10 mouse cellular contexts compared by ENCODE assay signal in the genomic region with DNA sequence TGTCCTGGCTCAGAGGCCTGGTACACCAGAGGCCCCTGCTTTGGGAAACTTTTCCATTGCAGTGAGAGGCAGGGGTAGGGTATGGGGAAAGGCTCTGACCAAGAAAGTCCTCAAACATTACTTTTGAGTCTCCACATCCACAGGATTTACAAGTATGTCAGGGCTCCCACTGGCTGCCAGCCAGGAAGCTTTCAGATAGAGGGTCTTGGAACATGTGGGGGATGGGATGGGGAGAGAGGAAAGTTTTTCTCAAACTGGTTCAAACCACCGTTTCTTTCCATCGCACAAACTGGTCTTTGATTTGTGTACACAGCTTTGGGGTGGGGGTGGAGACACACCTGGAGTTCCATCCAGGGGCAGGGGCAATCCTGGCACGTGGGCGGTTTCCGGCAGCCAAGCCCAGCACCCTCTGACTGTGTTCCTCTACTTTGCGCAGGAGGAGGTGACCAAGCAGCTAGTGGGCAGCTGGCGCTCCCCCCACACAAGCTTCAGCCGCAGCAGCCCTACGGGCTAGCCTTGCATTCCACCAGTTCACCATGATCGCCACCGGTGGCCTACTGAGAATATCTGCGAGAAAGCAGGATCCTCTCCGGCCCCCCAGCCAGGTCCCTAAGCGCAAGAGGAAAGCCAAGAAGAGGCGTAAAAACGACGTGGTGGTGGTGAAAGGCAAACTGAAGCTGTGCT. TPM values are rescaled to one million over a fixed set of nuclear protein-coding genes. Genes with fewer than 3 reads are reported as not detected.
DNase-seq lines count a peak whose midpoint lies in the region; ATAC-seq and TF ChIP-seq lines count a peak whose summit lies in the region.
"Had no signal": no experiment of that assay in that cellular context is flagged by ENCODE, and none has a peak within 500 bp of the region (broad histone marks: within the 10 kb centered on the region; RNA-seq: fewer than 3 reads in every experiment).

No protein-coding gene starts in this region.

- H3K27ac ChIP-seq in embryonic facial prominence, embryonic 12.5 days, result no peak overlapping the region
- no peak overlapping the region for H3K27ac ChIP-seq in forebrain, postnatal 0 days (ENCODE audit: low read depth, low read length)
- H3K27ac ChIP-seq in midbrain, embryonic 13.5 days, result no peak overlapping the region

- WGBS in embryonic facial prominence, embryonic 12.5 days, result 11% methylated on average over 17 of the region's 17 CpGs
- WGBS in forebrain, postnatal 0 days, result 32% methylated on average over 17 of the region's 17 CpGs
- 21% methylated on average over 17 of the region's 17 CpGs for WGBS in midbrain, embryonic 13.5 days

- peak; percentile 11 for DNase-seq in kidney, postnatal 10 days
- DNase-seq in kidney, adult 8-10 months, result no peak
- DNase-seq in forebrain, postnatal 0 days, result no peak
- DNase-seq in thymus, postnatal 0 days (ENCODE audit: low spot score), result no peak
- no peak for DNase-seq in urinary bladder, postnatal 36 days (ENCODE audit: low spot score in 2 of 2)
- no peak for DNase-seq in ovary, postnatal 10 days (ENCODE audit: low spot score)

- TF ChIP-seq CTCF in forebrain, postnatal 0 days (IDR thresholded peaks at IDR 0.05; ENCODE audit: low read depth), result no peak

- H3K9me3 ChIP-seq in embryonic facial prominence, embryonic 12.5 days, result no peaks in the 10 kb centered on the region
- H3K9me3 ChIP-seq in forebrain, postnatal 0 days (ENCODE audit: low read length), result no peaks in the 10 kb centered on the region
- no peaks in the 10 kb centered on the region for H3K9me3 ChIP-seq in midbrain, embryonic 13.5 days

- H3K4me2 ChIP-seq in embryonic facial prominence, embryonic 12.5 days (replicated peaks), result peak overlapping the region; percentile 98
- H3K4me2 ChIP-seq in forebrain, postnatal 0 days (ENCODE audit: low read depth), result peak overlapping the region; percentile 96
- H3K4me2 ChIP-seq in midbrain, embryonic 13.5 days (replicated peaks), result peak overlapping the region; percentile 95

- no peak for ATAC-seq in embryonic facial prominence, embryonic 12.5 days (ENCODE audit: insufficient number of reproducible peaks, insufficient read depth, low FRiP score, low TSS enrichment)
- ATAC-seq in forebrain, postnatal 0 days, result no peak
- no peak for ATAC-seq in midbrain, embryonic 13.5 days

- H3K36me3 ChIP-seq in embryonic facial prominence, embryonic 12.5 days, result no peaks in the 10 kb centered on the region
- no peaks in the 10 kb centered on the region for H3K36me3 ChIP-seq in forebrain, postnatal 0 days (ENCODE audit: insufficient read depth)
- H3K36me3 ChIP-seq in midbrain, embryonic 13.5 days, result no peaks in the 10 kb centered on the region

- H3K4me1 ChIP-seq in embryonic facial prominence, embryonic 12.5 days, result peaks cover 30% of the 10 kb centered on the region
- H3K4me1 ChIP-seq in forebrain, postnatal 0 days (ENCODE audit: insufficient read depth), result peaks cover 9% of the 10 kb centered on the region; the same call in 1 of the 2 replicates
- H3K4me1 ChIP-seq in midbrain, embryonic 13.5 days (replicated peaks), result peaks cover 46% of the 10 kb centered on the region

- H3K9ac ChIP-seq in embryonic facial prominence, embryonic 12.5 days, result no peak overlapping the region
- H3K9ac ChIP-seq in forebrain, postnatal 0 days, result peak overlapping the region; percentile 10; the same call in 1 of the 2 replicates
- H3K9ac ChIP-seq in midbrain, embryonic 13.5 days (replicated peaks), result no peak overlapping the region

- H3K27me3 ChIP-seq in embryonic facial prominence, embryonic 12.5 days, result peaks cover 71% of the 10 kb centered on the region
- no peaks in the 10 kb centered on the region for H3K27me3 ChIP-seq in forebrain, postnatal 0 days (ENCODE audit: insufficient read depth, low read length)
- peaks cover 45% of the 10 kb centered on the region for H3K27me3 ChIP-seq in midbrain, embryonic 13.5 days

- peak overlapping the region; percentile 49; the same call in 1 of the 2 replicates for H3K4me3 ChIP-seq in embryonic facial prominence, embryonic 12.5 days
- H3K4me3 ChIP-seq in forebrain, postnatal 0 days (ENCODE audit: low read depth, low read length), result peak overlapping the region; percentile 11; the same call in 1 of the 2 replicates
- 0 out of 2 replicates have a peak overlapping the region, but pooled peaks have one; percentile 54 for H3K4me3 ChIP-seq in midbrain, embryonic 13.5 days (replicated peaks)

RNA-seq across cellular contexts. Expression of gene Tmem200c, which starts 13.6 kb away (rescaled TPM):
- polyA plus RNA-seq in embryonic facial prominence, embryonic 12.5 days (2016; fragmentation: Nextera tagmentation; extraction: Ambion mirVana), result 2.8 and 3.6 TPM in 2 replicates
- total RNA-seq in forebrain, postnatal 0 days (2014; rRNA removed), result 9.6 and 12.9 TPM in 2 replicates
- polyA plus RNA-seq in forebrain, postnatal 0 days (2015; fragmentation: Nextera tagmentation; extraction: Ambion mirVana), result 1.7 and 2.0 TPM in 2 replicates
- 2.0 and 2.8 TPM in 2 replicates for polyA plus RNA-seq in midbrain, embryonic 13.5 days (2015; fragmentation: Nextera tagmentation; extraction: Ambion mirVana)
- not detected in 2 replicates for polyA plus RNA-seq in thymus, postnatal 0 days (2015; fragmentation: Nextera tagmentation; extraction: Ambion mirVana)
- total RNA-seq: hematopoietic stem cell, adult 5-6 weeks; megakaryocyte-erythroid progenitor cell, adult 5-6 weeks had no signal
